Mouse (Mus musculus): ENCODE results near the gene Nat8f2. TPM values are rescaled to one million over a fixed set of nuclear protein-coding genes. Genes with fewer than 3 reads are reported as not detected.

Nat8f2 gene
- total and polyA plus RNA-seq, 2 experiments = 256 to 612 TPM

- Histone ChIP-seq H3K36me3 (ENCODE audit: control insufficient read depth, insufficient read depth, low read length) (peaks cover 2% of the 10 kb centered on the region; the same call in 1 of the 2 replicates), H3K4me1 (ENCODE audit: control insufficient read depth, insufficient read depth, low read length) (peaks cover 13% of the 10 kb centered on the region; the same call in 1 of the 2 replicates), H3K9ac (ENCODE audit: low read depth, low read length) (no peak overlapping the region), H3K79me2 (ENCODE audit: control insufficient read depth, insufficient read depth, low read length) (no peaks in the 10 kb centered on the region), H3K27me3 (ENCODE audit: control insufficient read depth, insufficient read depth, low read length) (no peaks in the 10 kb centered on the region), H3K27ac (replicated peaks; ENCODE audit: insufficient read depth, low read depth, low read length) (no peak overlapping the region), H3K4me3 (ENCODE audit: insufficient read depth, low read depth, low read length) (no peak overlapping the region)
- TF ChIP-seq POLR2A (IDR thresholded peaks at IDR 0.05; ENCODE audit: extremely low read depth, insufficient read depth, low read length) (no peak), CTCF (IDR thresholded peaks at IDR 0.05; ENCODE audit: low read depth, low read length) (no peak)
- 88% methylated on average over 1 of the region's 1 CpGs for WGBS
- no peak for DNase-seq (ENCODE audit: extremely low read depth, low read depth, low spot score)
These were observed 50.6 kb downstream of the Nat8f2 start for GRCm38 (mm10) chr6:85818338-85818737.

Other genes starting within 250 kb of the Nat8f2 start
- 1.0 TPM in 1 of 2 replicates, not detected in the other for gene Nat8f7, start 156.0 kb downstream of the Nat8f2 start, total RNA-seq (2014; rRNA removed)
- 8.9 and 9.2 TPM in 2 replicates for gene Nat8f7, start 156.0 kb downstream of the Nat8f2 start, polyA plus RNA-seq (2012; rRNA removed)
- gene Nat8f3, start 103.4 kb downstream of the Nat8f2 start, total RNA-seq (2014; rRNA removed) = 0.20 and 0.28 TPM in 2 replicates
- 0.06 and 0.16 TPM in 2 replicates for gene Nat8f3, start 103.4 kb downstream of the Nat8f2 start, polyA plus RNA-seq (2012; rRNA removed)
- gene Nat8f6, start 48.2 kb downstream of the Nat8f2 start, total RNA-seq (2014; rRNA removed) = not detected in 2 replicates
- gene Nat8f6, start 48.2 kb downstream of the Nat8f2 start, polyA plus RNA-seq (2012; rRNA removed) = 0.28 and 0.57 TPM in 2 replicates
- gene Nat8f5, start 48.2 kb downstream of the Nat8f2 start, total RNA-seq (2014; rRNA removed) = 0.18 and 0.27 TPM in 2 replicates
- gene Nat8f5, start 48.2 kb downstream of the Nat8f2 start, polyA plus RNA-seq (2012; rRNA removed) = 0.53 and 2.7 TPM in 2 replicates
- 0.18 and 0.27 TPM in 2 replicates for gene Nat8, start 37.1 kb downstream of the Nat8f2 start, total RNA-seq (2014; rRNA removed)
- 1.2 and 3.4 TPM in 2 replicates for gene Nat8, start 37.1 kb downstream of the Nat8f2 start, polyA plus RNA-seq (2012; rRNA removed)
- gene Nat8f4, start 35.7 kb upstream of the Nat8f2 start, total RNA-seq (2014; rRNA removed) = 4.4 and 4.5 TPM in 2 replicates
- gene Nat8f4, start 35.7 kb upstream of the Nat8f2 start, polyA plus RNA-seq (2012; rRNA removed) = 2.9 and 3.5 TPM in 2 replicates
- 159 and 170 TPM in 2 replicates for gene Tprkb, start 42.7 kb upstream of the Nat8f2 start, total RNA-seq (2014; rRNA removed)
- 93.1 and 100 TPM in 2 replicates for gene Tprkb, start 42.7 kb upstream of the Nat8f2 start, polyA plus RNA-seq (2012; rRNA removed)
- gene Nat8f1, start 46.5 kb upstream of the Nat8f2 start, total RNA-seq (2014; rRNA removed) = 328 and 390 TPM in 2 replicates
- gene Nat8f1, start 46.5 kb upstream of the Nat8f2 start, polyA plus RNA-seq (2012; rRNA removed) = 627 and 681 TPM in 2 replicates
- 26.1 and 37.7 TPM in 2 replicates for gene Dusp11, start 92.5 kb upstream of the Nat8f2 start, total RNA-seq (2014; rRNA removed)
- gene Dusp11, start 92.5 kb upstream of the Nat8f2 start, polyA plus RNA-seq (2012; rRNA removed) = 19.6 and 28.9 TPM in 2 replicates
- not detected in 2 replicates for gene Figla, start 147.0 kb upstream of the Nat8f2 start, total RNA-seq (2014; rRNA removed)
- gene Figla, start 147.0 kb upstream of the Nat8f2 start, polyA plus RNA-seq (2012; rRNA removed) = not detected in 2 replicates
- gene Add2, start 159.5 kb upstream of the Nat8f2 start, total RNA-seq (2014; rRNA removed) = under 0.01 and 0.20 TPM in 2 replicates
- not detected in 2 replicates for gene Add2, start 159.5 kb upstream of the Nat8f2 start, polyA plus RNA-seq (2012; rRNA removed)

Measured in liver, adult 2 months (tissue).